Mouse (Mus musculus): ENCODE measurements around the gene Acss1. TPM values are rescaled to one million over a fixed set of nuclear protein-coding genes. Genes with fewer than 3 reads are reported as not detected.

The Acss1 gene
- 14.5 and 15.7 TPM in 2 replicates for polyA plus RNA-seq (2015; fragmentation: Nextera tagmentation; extraction: Ambion mirVana)

DNA sequence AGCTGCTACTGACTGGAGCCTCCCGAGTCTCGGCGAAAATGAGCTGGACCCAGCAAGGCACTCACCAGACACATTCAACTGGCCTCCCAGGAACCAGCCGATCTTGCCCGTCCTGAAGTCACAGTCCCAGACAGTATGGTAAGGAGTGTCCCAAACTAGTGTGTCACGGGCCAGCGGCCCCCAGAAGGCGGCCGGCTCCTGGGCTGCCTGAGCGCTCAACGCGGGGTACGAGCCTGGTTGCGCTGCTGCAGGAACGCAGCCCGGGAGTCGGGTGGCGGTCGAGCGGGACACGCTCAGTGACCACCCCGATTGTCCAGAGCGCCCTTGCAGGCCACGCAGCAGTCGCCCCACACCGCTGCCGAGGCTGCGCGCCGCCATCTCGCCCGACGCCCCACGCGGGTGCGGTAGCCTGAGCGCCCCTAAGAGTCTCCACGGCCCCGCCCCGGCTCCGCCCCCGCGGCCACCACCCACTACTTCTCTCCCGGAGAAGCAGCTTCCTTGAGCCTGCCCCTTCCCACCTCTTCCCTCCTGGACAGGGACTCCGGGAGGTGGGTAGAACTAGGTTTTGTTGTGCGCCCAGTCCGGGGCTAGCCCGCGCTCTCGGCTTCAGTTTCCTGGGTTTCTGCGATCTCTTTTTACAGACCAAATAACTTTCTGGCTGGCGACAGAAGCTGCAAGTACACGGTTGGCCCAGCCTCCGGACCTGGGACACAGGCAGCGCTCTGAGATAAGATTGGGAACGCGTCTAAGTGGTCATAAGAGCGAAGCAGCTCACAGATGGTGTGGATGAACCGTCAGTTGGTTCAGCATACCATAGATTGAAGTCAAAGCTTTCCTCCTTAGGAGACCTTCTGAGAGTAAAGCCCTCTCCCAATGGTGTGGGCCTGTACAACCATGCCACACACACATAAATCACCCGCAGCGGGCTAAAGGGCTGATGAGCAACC is at the start of gene Acss1:
Gene Acss1, minus strand, starts transcription at position 681 of the 947 bp plus-strand sequence.
- peak within 1 kb of the TSS; percentile 94 for H3K4me2 ChIP-seq (replicated peaks; ENCODE audit: low read depth, low read length)
- no peaks in the 10 kb centered on the region for H3K9me3 ChIP-seq (ENCODE audit: low read length)
- peaks cover 6% of the 10 kb centered on the region for H3K27me3 ChIP-seq (ENCODE audit: insufficient read depth, low read length)
- no peaks in the 10 kb centered on the region for H3K36me3 ChIP-seq (ENCODE audit: insufficient read depth, low read length)
- no peak within 1 kb of the TSS for H3K27ac ChIP-seq (ENCODE audit: low read length)
- H3K4me3 ChIP-seq (ENCODE audit: low read length), result peak within 1 kb of the TSS; percentile 68
- ATAC-seq (ENCODE audit: low FRiP score, low TSS enrichment), result peak; percentile 93
- H3K4me1 ChIP-seq (ENCODE audit: insufficient read depth, low read length), result peaks cover 10% of the 10 kb centered on the region
- WGBS, result 2% methylated on average over 61 of the region's 61 CpGs
- peak within 1 kb of the TSS; percentile 76 for H3K9ac ChIP-seq (replicated peaks; ENCODE audit: low read length)

DNA sequence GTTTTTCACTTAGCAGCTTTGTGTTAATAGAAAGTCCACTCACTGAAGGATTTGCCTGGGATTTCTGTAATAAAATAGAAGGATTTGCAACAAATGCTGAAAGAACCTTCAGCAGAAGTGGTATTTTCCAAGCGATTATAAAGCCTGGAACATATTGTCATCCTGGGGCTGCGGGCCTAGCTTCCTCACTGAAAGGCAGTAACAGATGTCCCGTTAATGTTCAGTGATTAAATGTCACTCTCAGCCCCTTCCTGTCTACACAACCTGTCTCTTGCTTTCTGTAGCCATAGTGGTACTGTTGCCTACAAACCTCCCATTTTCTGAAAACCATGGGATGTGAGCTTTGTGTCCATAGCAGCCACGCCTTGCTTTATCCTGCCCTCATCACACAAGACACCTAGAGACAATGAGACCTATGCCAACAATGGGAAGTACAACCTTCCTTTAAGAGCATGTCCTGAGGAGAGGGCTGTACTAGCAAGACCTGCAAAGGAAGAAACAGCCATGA is 43.9 kb upstream of the Acss1 start:
- no peaks in the 10 kb centered on the region for H3K9me3 ChIP-seq (ENCODE audit: low read length)
- ATAC-seq (ENCODE audit: low FRiP score, low TSS enrichment), result no peak
- WGBS, result 72% methylated on average over 4 of the region's 4 CpGs

DNA sequence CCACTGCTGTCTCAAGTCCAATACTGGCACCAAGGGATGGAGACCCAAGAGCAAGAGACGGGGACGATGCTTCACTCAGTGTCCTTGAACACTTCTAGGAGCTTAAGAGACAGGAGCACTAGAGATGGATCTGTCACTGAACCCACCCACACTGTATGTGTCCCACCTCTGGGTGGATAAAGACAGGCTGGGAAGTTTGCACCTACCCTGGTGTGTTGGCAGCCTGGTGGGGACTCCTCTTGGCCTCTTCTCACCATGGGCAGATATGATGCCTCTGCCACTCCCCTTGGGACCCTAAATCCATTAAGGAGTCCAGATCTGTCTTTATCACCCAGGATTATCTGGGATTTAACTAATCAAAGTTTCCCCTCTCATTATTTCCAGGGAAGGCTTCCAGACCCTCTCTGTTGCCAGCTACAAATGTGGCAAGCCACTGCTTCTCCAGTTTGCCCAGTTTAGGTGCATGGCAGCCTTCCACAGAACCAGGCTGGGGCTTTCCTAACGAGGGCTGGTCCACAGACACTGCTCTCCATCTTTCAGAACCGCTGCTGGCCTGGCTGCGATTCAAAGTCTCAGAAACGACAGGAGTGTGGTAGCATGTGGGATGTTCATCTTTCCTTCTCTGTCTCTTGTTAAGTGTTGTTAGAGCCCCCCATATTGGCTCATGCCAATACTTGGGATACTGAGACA is 23.3 kb upstream of the Acss1 start:
- Histone ChIP-seq H3K36me3 (ENCODE audit: insufficient read depth, low read length) (no peaks in the 10 kb centered on the region), H3K9me3 (ENCODE audit: low read length) (no peaks in the 10 kb centered on the region), H3K4me1 (ENCODE audit: insufficient read depth, low read length) (peaks cover 7% of the 10 kb centered on the region), H3K4me3 (ENCODE audit: low read length) (no peak overlapping the region), H3K27ac (ENCODE audit: low read length) (no peak overlapping the region), H3K27me3 (ENCODE audit: insufficient read depth, low read length) (peaks cover 49% of the 10 kb centered on the region), H3K4me2 (replicated peaks; ENCODE audit: low read depth, low read length) (no peak overlapping the region), H3K9ac (replicated peaks; ENCODE audit: low read length) (no peak overlapping the region)
- no peak for ATAC-seq (ENCODE audit: low FRiP score, low TSS enrichment)
- 80% methylated on average over 6 of the region's 6 CpGs for WGBS

More for the DNA sequence above, 43.9 kb upstream of the Acss1 start:
- no peaks in the 10 kb centered on the region for H3K36me3 ChIP-seq (ENCODE audit: insufficient read depth, low read length)
- H3K4me3 ChIP-seq (ENCODE audit: low read length), result no peak overlapping the region
- no peak overlapping the region for H3K4me2 ChIP-seq (replicated peaks; ENCODE audit: low read depth, low read length)
- H3K4me1 ChIP-seq (ENCODE audit: insufficient read depth, low read length), result no peaks in the 10 kb centered on the region
- no peak overlapping the region for H3K27ac ChIP-seq (ENCODE audit: low read length)
- no peak overlapping the region for H3K9ac ChIP-seq (replicated peaks; ENCODE audit: low read length)
- no peaks in the 10 kb centered on the region for H3K27me3 ChIP-seq (ENCODE audit: insufficient read depth, low read length)

DNA sequence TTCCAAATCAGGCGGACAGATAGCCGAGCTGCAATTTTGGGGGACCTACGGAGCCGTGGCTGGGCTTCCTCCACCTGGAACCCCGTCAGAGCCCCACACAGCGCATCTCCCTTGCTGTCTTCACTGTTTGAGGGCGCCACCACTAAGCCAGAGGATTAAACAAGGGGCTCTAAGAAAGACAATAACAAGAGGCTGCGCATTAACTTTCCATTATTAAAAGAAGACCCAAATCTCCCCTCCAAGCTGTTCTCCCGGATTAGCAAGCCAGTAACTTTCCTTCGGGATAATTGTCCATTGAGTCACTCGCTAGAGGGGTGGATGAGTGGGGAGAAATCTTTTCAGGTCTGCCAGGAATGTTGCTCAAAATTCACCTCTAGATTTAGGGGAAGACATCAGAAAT is 21.9 kb upstream of the Acss1 start:
- H3K4me3 ChIP-seq (ENCODE audit: low read length), result no peak overlapping the region
- H3K9me3 ChIP-seq (ENCODE audit: low read length), result no peaks in the 10 kb centered on the region
- peaks cover 7% of the 10 kb centered on the region for H3K4me1 ChIP-seq (ENCODE audit: insufficient read depth, low read length)
- no peak overlapping the region for H3K9ac ChIP-seq (replicated peaks; ENCODE audit: low read length)
- no peak overlapping the region for H3K27ac ChIP-seq (ENCODE audit: low read length)
- no peak for ATAC-seq (ENCODE audit: low FRiP score, low TSS enrichment)
- no peaks in the 10 kb centered on the region for H3K36me3 ChIP-seq (ENCODE audit: insufficient read depth, low read length)
- no peak overlapping the region for H3K4me2 ChIP-seq (replicated peaks; ENCODE audit: low read depth, low read length)
- WGBS, result 9% methylated on average over 11 of the region's 11 CpGs
- H3K27me3 ChIP-seq (ENCODE audit: insufficient read depth, low read length), result peaks cover 63% of the 10 kb centered on the region

DNA sequence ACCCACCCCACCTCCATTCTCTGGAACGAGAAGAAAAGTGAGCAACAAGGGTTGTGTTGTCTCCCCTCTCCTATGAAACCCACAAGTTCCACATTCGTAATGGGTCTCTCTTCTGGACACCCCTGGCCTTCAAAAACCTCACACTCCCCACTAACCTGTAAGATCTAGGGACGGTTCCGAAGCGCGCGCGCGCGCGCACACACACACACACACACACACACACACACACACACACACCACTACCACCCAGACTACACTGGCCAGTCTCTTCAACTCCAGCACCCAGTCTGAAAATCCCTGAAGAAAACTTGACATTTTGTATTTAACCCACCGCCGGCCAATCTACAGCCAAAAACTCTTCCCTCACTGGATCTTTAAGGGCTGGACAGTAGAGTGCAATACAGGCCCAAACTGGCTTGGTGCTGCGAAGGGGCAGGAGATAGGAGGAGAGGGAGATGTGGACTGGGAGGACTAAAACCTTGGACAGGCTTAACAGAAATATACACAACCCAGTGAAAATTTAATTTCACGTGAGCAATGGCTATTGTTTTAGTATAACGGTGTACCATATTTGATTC is 21.0 kb upstream of the Acss1 start, which contains the start of gene Vsx1:
Gene Vsx1, minus strand, starts transcription at position 138 of the 578 bp plus-strand sequence.
- Histone ChIP-seq H3K9ac (replicated peaks; ENCODE audit: low read length) (no peak within 1 kb of the TSS; the same call in 1 of the 2 replicates), H3K4me1 (ENCODE audit: insufficient read depth, low read length) (peaks cover 7% of the 10 kb centered on the region), H3K4me3 (ENCODE audit: low read length) (peak within 1 kb of the TSS; percentile 40), H3K9me3 (ENCODE audit: low read length) (no peaks in the 10 kb centered on the region), H3K27me3 (ENCODE audit: insufficient read depth, low read length) (peaks cover 64% of the 10 kb centered on the region), H3K36me3 (ENCODE audit: insufficient read depth, low read length) (no peaks in the 10 kb centered on the region), H3K4me2 (replicated peaks; ENCODE audit: low read depth, low read length) (peak within 1 kb of the TSS; percentile 56), H3K27ac (ENCODE audit: low read length) (no peak within 1 kb of the TSS)
- no peak for ATAC-seq (ENCODE audit: low FRiP score, low TSS enrichment)
- WGBS, result 40% methylated on average over 16 of the region's 16 CpGs

DNA sequence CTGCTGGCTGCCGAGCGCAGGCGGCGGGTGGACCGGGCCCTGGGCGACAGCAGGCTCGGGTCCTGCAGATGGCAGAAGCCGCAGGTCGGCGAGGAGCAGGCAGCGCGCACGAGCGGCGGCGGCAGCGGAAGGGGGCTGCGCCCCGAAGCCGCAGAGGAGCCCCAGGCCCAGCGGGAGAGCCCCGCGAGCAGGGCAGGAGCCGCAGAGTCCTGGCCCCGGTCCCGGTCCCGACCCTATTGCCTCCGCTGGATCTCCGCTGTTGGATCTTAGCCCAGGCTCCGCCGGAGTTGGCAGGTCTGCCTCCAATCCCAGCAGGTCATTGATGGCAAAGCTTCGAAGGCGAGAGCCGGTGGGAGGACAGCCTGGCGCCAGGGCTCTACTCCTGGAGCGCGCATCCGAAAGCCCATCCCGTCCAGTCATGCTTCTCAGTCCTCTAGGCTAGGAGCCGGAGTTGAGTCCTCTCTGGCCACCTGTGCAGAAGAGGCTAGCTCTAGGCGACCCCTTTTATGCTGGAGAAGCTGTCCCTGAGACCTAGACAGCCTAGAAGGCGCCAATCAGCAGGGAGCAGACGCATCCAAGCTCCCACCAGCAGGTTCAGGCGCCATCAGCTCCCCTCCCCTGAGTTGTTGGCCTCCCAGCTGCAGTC is 20.4 kb upstream of the Acss1 start:
- WGBS, result under 1% methylated on average over 44 of the region's 44 CpGs
- Histone ChIP-seq H3K4me1 (ENCODE audit: insufficient read depth, low read length) (peaks cover 7% of the 10 kb centered on the region), H3K27ac (ENCODE audit: low read length) (no peak overlapping the region), H3K4me3 (ENCODE audit: low read length) (peak overlapping the region; percentile 40), H3K9me3 (ENCODE audit: low read length) (no peaks in the 10 kb centered on the region), H3K27me3 (ENCODE audit: insufficient read depth, low read length) (peaks cover 64% of the 10 kb centered on the region), H3K4me2 (replicated peaks; ENCODE audit: low read depth, low read length) (peak overlapping the region; percentile 56), H3K9ac (replicated peaks; ENCODE audit: low read length) (no peak overlapping the region; the same call in 1 of the 2 replicates), H3K36me3 (ENCODE audit: insufficient read depth, low read length) (no peaks in the 10 kb centered on the region)
- ATAC-seq (ENCODE audit: low FRiP score, low TSS enrichment), result peak; percentile 36

DNA sequence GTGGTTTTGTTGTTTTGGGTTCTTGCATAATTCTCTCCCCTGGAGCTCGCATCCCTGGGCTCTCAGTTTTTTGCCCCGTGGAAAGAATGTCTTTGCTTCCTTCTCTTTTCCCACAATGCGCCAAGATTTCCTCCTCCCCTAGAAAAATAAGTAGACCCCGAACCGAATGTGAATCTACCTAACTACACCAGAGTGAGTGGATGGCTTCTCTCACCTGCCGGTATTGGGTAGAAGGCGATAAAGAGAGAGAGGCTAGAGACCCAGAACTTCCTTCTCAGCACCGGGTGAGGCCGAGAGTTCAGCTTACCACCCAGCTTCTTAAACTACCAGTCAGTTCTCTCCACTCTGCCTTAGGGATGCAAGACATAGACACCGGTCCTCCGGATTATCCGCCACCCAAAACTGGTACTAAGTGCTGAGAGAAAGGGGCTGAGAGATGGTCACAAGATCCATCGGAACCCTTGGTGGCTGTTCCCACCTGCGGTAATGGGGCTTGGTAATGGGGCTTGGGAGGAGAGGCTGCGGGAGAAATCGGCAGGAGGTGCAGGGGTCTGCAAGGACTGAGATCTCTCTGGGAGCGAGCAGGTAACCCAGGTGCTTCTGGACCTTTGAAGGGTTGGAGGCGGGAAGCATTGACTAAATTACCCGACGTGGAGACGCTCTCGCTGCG is 19.7 kb upstream of the Acss1 start:
- Histone ChIP-seq H3K36me3 (ENCODE audit: insufficient read depth, low read length) (no peaks in the 10 kb centered on the region), H3K4me1 (ENCODE audit: insufficient read depth, low read length) (peaks cover 7% of the 10 kb centered on the region), H3K27me3 (ENCODE audit: insufficient read depth, low read length) (peaks cover 64% of the 10 kb centered on the region), H3K27ac (ENCODE audit: low read length) (no peak overlapping the region), H3K9ac (replicated peaks; ENCODE audit: low read length) (no peak overlapping the region; the same call in 1 of the 2 replicates), H3K9me3 (ENCODE audit: low read length) (no peaks in the 10 kb centered on the region), H3K4me2 (replicated peaks; ENCODE audit: low read depth, low read length) (peak overlapping the region; percentile 56), H3K4me3 (ENCODE audit: low read length) (peak overlapping the region; percentile 40)
- 3% methylated on average over 21 of the region's 23 CpGs for WGBS
- 0 out of 2 replicates have a peak, but pooled peaks have one; percentile 26 for ATAC-seq (ENCODE audit: low FRiP score, low TSS enrichment)

DNA sequence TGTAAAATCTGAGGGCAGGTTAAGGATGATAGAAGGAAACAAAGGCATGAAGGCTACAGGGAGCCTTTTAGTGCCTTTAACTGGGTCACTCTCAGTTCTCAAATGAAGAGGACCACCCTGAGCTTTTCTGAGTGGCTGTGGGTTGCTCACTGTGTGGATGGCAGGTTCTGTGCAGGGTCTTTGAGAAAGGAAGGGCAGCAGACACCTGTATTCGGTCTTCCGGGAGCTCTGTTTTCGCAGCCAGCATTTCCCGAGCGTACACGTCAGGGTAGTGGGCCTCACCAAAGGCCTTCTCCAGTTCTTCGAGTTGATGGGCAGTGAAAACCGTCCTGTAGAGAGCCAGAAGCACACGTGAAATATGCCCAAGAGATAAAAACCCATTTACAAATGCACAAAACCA is 17.1 kb upstream of the Acss1 start:
- peaks cover 48% of the 10 kb centered on the region for H3K27me3 ChIP-seq (ENCODE audit: insufficient read depth, low read length)
- H3K4me2 ChIP-seq (replicated peaks; ENCODE audit: low read depth, low read length), result no peak overlapping the region
- no peak overlapping the region for H3K4me3 ChIP-seq (ENCODE audit: low read length)
- H3K9me3 ChIP-seq (ENCODE audit: low read length), result no peaks in the 10 kb centered on the region
- no peaks in the 10 kb centered on the region for H3K36me3 ChIP-seq (ENCODE audit: insufficient read depth, low read length)
- no peak overlapping the region for H3K27ac ChIP-seq (ENCODE audit: low read length)
- no peak for ATAC-seq (ENCODE audit: low FRiP score, low TSS enrichment)
- peaks cover 7% of the 10 kb centered on the region for H3K4me1 ChIP-seq (ENCODE audit: insufficient read depth, low read length)
- H3K9ac ChIP-seq (replicated peaks; ENCODE audit: low read length), result no peak overlapping the region
- 91% methylated on average over 9 of the region's 9 CpGs for WGBS

DNA sequence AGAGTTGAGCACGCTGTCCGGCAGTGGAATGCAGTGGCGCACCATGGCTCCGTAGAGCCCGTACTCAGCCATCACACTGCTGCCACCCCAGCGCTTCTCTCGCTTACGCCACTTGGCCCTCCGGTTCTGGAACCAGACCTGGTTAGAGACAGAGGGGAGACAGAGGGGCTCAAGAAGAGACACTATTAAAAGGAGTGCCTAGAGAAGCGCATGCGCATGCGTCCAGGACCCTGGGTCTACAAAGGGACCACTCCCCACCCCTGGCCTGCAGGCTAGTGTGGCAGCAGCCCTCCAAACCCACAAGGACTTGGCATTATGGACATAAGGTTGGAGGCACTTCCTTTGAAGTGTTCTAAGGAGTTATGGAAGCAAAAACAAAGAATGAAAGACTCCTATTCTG is 16.2 kb upstream of the Acss1 start:
- Histone ChIP-seq H3K4me2 (replicated peaks; ENCODE audit: low read depth, low read length) (no peak overlapping the region), H3K9ac (replicated peaks; ENCODE audit: low read length) (no peak overlapping the region), H3K27me3 (ENCODE audit: insufficient read depth, low read length) (peaks cover 39% of the 10 kb centered on the region), H3K4me1 (ENCODE audit: insufficient read depth, low read length) (peaks cover 7% of the 10 kb centered on the region), H3K9me3 (ENCODE audit: low read length) (no peaks in the 10 kb centered on the region), H3K36me3 (ENCODE audit: insufficient read depth, low read length) (no peaks in the 10 kb centered on the region), H3K4me3 (ENCODE audit: low read length) (no peak overlapping the region), H3K27ac (ENCODE audit: low read length) (no peak overlapping the region)
- ATAC-seq (ENCODE audit: low FRiP score, low TSS enrichment), result no peak
- 91% methylated on average over 12 of the region's 12 CpGs for WGBS
